Mouse (Mus musculus): ENCODE measurements around the gene Snx21.
A peak's percentile ranks its signal among the peaks of the same experiment; 100 is the strongest.

Snx21 gene

DNA sequence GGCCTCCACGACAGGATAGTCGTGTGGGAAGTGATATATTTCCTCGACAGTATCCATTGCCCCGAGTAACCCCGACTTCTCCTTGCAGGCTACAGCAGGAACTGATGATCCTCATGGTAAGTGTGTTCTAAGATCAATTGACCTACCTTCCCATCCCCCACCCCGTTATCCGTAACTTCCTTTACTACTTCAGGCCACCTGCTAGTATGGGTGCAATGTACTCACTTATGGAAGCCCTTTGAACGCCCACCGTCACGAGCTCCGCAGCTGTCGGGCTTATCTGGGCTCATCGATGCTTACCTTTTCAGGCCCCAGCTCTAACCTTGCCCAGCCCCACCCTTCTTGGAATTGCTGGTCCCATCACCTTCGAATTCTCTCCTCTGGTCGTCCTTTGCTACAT, 15.3 kb upstream of the Snx21 start:
- DNase-seq (ENCODE audit: low spot score): no peak

DNA sequence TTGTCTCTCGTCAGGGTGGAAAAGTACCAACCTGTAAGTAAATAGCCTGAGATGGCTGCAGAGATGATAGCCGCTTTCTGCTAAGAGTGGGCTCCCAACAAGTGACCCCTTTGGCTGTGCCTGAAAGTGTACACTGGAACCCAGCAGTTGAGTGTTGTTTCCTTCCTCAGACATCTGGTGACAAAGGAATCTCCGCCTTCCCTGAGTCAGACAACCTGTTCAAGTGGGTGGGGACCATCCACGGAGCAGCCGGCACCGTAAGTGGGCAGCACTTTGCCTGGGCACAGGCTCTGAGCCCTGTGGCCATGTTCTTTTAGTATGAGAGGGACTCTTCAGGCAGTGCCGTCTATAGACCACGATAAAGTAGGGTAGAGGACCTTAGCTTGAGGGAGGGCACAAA, 14.5 kb upstream of the Snx21 start:
- DNase-seq (ENCODE audit: low spot score): no peak

DNA sequence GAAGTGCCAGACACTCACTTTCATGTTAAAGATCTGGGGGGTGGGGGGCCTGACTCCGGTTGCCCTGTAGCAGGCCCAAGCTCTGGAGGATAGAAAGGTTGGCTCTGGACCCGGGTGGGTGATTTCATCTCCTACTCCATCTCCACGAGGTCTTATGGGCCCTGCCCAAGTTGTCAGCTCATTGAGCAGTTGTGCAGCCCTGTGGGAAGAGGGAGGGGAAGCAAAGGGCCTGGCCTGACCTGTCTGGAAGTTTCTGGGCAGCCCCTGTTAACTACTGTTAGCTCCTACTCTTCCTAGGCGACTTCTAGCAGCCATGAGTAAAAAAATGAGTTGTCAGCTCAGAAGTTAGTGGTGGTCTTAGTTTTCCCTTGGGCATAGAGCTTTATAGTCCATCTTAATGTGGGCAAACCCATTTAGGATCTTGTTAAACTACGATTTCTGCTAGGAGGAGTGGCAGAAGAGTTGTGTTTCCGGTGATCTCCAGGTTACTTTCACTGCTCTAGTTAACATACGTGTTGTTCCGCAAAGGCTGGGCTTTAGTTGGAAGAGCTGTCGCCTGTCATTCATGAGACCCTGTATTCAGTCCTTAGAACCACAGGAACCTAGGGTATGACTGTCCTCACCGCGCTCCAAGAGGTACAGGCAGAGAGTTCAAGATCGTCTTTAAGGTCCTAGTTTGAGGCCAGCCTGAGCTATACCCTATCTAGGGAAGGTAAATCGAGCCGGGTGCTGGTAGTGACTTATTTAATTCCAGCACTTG, 12.2 kb upstream of the Snx21 start:
- no peak for DNase-seq (ENCODE audit: low spot score)

DNA sequence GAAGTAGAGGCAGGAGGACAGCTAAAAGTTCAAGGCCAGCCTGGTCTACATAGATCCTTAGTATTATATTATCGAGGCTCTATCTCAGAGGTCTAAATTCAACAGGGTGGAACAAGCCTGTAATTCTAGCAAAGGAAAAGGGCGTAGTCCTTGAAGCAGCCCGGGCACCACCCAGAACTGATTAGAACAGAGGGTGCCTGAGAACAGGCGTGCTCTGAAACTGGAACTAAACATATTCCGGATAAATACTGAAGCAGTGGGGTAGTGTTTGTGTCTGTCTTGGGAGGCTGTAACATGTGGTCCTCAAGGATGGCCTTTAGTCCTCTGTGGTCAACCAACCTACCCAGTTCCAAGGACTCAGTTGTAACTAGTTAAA, 11.6 kb upstream of the Snx21 start:
- DNase-seq (ENCODE audit: low spot score): no peak

DNA sequence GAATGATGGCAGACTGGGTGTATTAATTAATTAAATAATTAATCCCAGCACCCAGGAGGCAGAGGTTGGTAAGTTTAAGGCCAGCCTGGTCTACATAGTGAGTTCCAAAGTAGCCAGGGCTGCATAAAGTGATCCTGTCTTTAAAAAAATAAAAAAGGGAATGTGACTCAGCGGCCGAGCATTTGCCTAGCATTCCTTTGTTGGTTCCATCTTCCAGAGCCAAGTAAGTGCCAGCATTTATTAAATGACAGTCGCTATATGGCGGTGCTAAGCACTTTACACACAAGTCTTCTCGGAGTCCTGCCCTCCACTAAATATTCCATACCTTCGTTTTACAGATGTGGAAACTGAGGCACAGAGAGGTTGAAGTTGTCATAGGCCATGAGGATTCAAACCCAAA, 9.5 kb upstream of the Snx21 start:
- DNase-seq (ENCODE audit: low spot score): no peak

DNA sequence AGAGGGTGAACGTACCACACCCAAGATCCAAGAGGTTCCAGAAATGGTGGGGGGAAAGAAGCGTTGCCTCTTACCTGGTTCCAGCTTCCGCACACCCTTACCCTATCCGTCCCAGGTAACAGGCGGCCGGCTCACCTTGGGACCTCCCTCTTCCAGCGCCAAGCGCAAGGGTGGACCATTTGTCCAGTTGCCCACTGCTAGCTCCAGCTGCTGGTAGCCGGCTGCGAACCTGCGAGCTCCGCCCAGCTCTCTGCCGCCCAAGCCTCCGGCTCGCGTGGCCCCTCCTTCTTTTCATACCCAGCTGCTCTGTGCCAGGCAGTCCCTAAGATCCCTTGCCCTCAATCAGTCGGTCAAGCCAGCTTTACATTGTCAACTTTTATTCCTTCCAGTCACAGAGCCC, 8.8 kb upstream of the Snx21 start:
- DNase-seq (ENCODE audit: low spot score): no peak

DNA sequence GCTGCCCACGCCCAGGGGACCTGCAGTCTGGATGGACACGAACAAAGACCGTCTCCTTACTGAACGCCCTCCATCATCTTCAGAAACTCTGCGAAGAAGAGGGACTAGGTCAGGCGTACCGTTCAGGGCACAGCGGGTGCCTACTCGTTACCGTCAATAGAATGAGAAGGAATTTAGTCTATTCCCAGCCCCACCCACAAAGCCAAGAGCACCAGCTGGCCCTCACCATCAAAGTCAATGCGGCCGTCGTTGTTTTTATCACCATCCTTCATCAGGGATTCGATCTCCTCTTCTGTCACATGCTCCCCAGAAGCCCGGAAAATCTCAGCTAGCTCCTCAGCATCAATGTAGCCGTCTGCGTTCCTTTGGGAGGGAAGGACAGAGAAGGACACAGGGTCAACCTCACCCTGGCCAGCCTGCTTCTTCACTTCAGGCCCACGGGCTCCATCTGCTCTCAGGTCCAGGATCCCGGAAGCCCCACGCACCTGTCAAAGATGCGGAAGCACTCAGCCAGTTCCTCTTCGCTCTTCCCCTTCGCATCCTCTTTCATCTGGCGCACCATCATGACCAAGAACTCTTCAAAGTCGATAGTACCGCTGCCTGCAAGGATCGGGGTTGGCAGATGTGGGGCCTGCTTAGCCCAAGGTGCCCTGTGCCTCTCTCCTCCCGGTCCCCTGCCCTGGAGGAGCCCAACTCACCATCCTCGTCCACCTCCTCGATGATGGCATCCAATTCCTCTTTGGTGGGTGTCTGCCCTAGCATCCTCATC, 8.2 kb upstream of the Snx21 start:
- DNase-seq (ENCODE audit: low spot score): no peak

DNA sequence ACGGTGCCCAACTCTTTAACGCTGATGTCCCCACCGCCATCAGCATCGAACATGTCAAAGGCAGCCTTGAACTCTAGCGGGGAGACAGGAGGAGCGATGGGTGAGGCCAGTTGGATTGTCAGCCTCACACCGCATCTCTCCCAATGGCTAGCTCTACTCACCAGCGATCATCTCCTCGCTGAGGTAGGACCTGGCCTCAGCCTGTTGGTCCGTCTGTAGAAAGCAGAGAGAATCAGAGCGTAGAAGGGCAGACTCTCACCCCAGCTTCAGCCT, 7.7 kb upstream of the Snx21 start:
- no peak for DNase-seq (ENCODE audit: low spot score)

DNA sequence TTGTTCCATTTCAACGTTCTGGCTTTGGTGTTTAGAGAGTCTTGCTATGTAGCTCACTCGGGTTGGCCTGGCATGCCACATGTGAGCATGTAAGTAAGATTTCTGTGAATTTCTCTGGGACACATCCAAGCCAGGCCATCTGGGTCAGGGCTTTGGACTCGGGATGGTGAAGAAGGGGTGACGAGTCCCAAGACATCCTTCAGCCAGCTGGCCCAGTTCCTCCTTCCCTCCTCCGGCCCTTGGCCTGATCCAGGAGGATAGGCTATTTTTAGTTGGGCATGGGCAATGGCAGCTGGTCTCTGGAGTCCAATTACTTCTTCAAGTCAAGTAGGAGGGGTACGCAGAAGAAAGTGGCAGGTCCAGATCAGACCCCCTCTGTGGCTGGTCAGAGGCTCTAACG, 6.8 kb upstream of the Snx21 start:
- no peak for DNase-seq (ENCODE audit: low spot score)

DNA sequence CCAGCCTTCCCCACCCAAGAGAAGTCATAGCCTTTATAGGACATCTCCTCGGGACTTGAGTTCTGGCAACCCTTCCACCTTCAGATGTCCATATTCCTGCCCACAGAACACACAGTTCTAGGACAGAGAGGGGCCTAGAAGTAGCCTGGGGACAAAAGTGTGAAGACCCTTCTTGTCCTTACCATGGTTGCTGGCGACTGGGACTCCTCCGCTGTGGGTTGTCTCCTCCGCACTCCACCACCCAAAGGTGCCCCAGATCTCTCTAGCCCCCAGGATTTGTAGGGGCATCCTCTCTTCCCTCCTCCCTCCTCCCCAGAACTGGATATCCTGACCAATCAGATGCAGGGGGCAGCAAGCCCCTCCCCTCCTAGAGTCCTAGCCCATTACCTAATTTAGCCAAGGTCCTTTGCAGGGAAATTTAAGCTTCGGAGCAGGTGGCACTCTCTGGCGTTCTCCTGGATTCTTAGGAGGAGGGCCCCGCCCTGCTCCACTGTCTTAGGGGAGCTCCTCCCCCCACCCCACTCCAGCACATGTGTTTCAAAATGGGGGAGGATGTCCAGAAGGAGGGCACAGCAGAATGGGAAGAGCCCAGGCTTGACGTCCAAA, 6.0 kb upstream of the Snx21 start, which contains the start of gene Tnnc2:
Gene Tnnc2, minus strand, starts transcription at position 487 of the 606 bp plus-strand sequence.
- DNase-seq (ENCODE audit: low spot score): no peak

DNA sequence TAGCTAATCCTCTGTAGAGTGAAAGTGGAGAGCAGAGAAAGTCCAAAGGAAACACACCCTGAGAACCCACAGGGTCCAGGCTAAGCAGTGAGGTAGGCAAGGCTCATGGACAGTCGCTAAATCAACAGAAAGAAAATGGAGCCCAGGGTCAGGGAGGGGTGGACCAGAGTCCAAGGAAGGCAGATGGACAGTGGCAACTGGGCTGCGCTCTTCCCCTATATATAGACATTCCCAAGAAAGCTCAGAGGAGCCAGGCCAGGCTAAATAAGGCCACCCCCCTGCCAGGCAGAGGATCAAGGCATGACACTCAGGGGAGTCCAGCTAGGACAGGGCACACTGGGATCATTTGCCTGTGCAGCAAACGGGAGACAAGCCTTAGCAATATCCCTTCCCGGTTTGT, 3.7 kb upstream of the Snx21 start:
- DNase-seq (ENCODE audit: low spot score): no peak

DNA sequence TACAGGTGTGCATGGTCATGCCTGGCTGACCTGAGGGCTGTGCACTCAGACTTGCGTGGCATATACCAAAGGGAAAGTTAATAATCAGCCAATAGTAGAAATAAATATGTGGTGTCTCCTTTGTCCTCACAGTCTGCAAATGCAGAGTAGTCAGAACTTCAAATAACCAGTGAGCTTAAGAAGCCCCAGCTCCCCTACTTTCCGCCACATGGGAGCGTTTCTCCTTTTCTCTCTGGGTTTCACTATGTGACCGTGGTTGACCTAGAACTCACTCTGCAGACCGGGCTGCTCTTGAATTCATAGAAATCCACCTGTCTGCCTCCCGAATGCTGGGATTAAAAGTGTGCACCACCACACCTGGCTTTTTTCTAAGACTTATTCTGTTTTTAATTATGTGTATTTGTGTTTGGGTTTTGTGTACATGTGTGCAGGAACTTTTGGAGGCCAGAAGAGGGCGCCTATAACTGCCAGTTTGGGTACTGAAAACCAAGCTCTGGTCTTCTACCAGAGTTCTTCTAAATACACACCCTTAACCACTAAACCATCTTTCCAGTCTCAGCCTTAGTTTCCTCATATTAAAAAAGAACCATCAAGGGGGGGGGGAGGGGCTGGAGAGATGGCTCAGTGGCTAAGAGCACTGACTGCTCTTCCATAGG, 1.6 kb upstream of the Snx21 start:
- no peak for DNase-seq (ENCODE audit: low spot score)

DNA sequence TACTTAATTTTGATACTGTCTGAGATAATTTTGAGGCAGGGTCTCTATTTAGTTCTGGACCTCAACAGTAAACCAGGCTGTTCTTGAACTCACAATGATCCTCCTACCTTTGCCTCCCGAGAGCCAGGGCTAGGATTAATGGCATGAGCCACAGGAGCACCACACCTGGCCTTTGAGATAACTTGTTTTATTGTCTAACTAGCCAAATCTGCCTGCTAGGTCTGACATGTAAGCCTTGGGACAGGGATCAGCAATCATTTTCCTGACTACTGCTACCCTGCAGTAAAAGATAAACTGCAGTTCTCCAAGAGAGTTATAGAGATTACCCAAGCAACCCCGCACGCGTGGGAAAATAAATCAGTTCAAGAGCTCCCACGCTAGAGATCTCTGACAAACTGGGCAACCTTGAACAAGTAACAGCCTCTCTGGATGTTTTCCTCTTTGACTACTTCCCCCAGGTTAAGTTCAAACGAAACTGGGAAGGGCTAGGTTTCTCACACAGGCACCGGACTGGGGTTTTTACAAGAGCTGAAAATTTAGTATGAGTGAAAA, 678 bp upstream of the Snx21 start:
- no peak for DNase-seq (ENCODE audit: low spot score)

DNA sequence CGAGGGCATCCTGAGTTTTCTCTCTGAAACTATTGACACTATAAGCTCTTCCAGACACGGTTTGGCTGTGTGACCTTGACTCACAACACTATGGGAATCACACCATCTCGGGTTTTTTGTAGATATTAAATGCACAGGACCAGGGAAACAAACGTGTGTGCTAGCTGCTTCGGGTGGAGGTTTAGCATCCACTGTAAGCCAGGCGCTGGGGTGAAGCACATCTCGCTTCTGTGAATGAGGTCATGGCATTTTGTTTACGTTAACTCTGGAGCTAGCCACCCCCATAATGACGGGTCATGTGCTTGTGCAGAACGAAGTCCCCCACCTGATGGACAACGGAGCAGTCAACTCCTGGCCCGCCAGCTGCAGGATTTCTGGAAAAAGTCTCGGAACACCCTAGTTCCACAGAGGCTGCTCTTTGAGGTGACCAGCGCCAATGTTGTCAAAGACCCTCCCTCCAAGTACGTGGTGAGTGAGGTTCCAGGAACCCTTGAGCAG, 814 bp downstream of the Snx21 start:
- no peak for DNase-seq (ENCODE audit: low spot score)

DNA sequence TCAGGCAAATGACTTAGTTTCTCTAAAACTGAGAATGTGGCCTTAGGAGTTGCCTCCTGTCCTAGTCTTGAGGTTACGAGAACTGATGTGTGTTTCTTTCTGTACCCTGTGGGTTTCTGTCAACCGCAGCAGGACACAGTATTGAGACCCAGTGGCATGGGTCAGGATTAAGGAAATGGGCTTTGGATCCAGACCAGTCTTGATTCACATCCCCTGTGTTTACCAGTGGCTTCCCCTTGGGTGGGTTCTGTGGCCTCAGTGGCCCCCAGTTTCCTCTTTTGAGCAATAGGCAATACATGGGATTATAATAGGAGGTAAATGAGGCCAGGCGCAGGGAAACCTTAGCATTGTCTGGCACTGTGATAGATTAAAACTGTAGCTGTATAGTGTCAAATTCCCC, 1.4 kb downstream of the Snx21 start:
- DNase-seq (ENCODE audit: low spot score): no peak

DNA sequence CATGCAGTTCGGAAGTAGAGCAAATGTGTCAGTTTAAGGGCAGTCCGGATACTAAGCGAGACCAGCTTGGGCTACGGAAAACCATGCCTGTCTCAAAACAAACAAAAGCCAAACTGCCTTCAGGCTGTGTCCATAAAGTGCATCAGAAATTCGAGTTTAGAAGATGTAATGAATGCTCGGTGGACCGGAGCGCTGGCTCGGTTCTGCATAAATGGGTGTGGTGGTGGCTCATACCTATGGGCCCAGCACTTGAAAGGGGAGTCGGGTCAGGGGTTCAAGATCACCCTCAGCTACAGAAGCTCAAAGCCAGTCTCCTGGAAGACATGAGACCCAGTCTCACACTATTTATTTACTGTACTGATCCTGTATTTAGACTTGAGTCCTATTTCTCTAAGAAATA, 2.2 kb downstream of the Snx21 start:
- no peak for DNase-seq (ENCODE audit: low spot score)

DNA sequence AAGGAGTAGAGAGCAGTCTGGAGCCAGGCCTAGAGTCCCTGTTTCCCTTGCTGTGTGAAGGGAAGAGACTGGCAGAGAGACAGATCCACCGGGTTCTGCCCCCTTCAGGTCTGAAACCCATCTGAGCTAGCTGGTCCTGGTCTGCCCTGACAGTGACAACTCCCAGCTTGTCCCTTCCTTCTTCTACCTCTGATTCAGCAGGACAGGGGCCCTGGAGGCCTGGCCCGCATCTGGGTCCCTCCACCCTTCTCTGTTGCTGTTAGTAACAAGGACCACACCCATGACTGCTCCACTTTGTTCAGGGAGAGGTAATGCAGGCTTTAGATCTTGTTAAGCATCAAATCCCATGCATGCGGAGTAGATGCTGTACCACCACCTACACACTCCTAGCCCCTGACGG, 2.8 kb downstream of the Snx21 start:
- no peak for DNase-seq (ENCODE audit: low spot score)

DNA sequence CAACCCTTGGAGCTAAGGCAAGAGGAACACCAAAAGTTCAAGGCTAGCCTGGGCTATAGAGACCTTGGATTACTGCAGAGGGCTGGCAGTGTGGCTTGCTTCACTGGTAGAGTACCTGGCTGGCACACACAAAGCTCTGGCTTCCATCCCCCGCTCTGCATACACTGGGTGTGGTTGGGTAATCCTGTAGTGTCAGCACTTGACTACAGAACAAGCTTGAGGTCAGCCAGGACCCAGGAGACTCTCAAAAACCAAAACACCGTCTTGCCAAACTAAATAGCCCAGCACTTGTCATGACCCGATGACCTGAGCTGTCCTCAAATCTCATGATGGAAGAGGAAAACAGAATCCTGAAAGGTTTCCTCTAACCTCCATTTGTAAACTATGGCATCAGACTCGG, 4.8 kb downstream of the Snx21 start:
- DNase-seq (ENCODE audit: low spot score): no peak

DNA sequence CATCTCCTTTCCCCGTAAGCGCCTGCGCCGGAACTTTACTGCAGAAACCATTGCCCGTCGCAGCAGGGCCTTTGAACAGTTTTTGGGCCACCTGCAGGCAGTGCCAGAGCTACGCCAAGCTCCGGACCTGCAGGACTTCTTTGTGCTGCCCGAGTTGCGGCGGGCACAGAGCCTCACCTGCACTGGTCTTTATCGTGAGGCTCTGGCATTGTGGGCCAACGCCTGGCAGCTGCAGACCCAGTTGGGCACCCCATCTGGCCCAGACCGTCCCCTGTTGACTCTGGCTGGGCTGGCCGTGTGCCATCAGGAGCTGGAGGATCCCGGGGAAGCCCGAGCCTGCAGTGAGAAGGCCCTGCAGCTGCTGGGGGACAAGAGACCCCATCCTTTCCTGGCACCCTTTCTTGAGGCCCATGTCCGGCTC, 6.2 kb downstream of the Snx21 start:
- no peak for DNase-seq (ENCODE audit: low spot score)

DNA sequence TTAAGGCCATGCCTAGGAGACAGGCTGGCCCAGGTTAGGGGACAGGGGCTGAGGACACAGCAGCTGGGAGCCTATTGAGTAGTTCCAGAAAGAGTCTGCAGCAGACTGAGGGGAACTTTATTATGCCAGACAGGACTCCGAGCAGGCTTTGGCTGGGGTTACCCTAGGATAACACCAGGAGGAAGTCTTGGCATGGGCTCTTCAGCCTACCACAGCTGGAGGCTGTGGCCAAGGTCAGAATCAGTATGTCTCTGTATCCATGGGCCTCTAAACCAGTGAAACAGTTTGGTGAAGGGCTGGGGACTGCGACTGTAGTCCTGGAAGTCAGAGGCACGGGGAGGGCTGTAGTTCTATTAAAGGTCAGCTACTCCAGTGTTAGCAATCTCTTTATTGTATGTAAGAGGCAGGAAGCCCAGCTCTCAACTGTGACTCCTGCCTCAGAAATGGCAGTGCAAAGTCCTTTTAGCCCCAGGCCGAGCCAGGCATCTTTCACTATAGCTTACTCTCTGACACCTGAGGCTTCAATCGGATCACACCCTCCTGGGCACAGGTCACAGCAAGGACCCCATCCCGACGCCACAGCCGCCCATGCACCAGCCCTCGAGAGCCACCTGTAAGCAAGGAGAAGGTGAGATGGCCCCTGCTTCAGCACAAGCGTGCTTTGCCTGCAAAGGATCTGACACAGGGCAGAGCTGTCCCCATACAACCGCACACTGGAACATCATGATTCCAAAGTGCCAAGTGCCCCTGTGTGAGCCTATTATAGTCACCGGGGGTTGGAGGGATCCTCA, 7.0 kb downstream of the Snx21 start:
- no peak for DNase-seq (ENCODE audit: low spot score)

DNA sequence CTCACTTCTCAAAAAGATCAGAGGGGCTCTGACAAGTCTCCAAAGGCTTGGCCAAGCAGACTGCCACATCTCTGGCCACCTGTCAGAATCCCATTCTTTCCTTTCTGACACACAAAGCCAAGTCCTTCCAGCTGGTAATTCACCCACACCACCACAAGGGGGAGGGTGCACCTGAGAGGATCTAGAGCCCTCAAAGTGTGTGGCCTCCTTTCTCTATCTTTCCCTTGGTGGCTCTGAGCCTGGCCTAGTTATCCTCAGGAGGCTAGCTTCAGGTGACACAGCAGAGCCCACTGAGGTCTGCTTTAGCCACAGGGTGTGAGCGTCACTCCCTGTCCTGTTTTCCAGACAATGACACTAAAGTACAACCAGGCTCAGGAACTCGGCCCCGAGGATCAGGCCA, 7.6 kb downstream of the Snx21 start:
- DNase-seq (ENCODE audit: low spot score): peak; percentile 50

DNA sequence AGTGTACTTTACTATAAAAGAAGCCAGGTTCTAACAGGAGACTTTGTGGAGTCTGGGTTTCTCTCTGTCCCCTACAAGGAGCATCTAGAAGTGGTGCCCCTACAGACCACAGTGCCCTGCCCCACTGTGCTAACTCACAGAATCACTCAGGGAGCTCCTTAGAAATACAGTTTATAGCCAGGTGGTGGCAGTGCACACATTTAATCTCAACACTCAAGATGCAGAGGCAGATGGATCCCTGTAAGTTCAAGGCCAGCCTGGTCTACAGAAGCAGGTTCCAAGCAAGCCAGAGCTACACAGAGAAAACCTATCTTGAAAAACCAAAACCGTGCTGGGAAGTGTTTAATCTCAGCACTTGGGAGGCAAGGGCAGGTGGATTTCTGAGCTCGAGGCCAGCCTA, 8.1 kb downstream of the Snx21 start:
- DNase-seq (ENCODE audit: low spot score): no peak
